Mouse (Mus musculus): ENCODE results near the gene Osbp. TPM values are rescaled to one million over a fixed set of nuclear protein-coding genes. Genes with fewer than 3 reads are reported as not detected.

Gene Osbp
- polyA plus RNA-seq, 1 experiment from 2014 or later, result 10.8 TPM

- Histone ChIP-seq H3K9me3 (ENCODE audit: control insufficient read depth, low read length) (no peaks in the 10 kb centered on the region), H3K4me2 (ENCODE audit: low read length) (peak overlapping the region; percentile 75), H3K27me3 (ENCODE audit: control insufficient read depth, insufficient read depth, low read length) (no peaks in the 10 kb centered on the region), H3K9ac (ENCODE audit: low read length) (peak overlapping the region; percentile 72), H3K27ac (replicated peaks in 1 of 2; ENCODE audit: control insufficient read depth in 1 of 2, insufficient read depth in 1 of 2, low read depth in 2 of 2, low read length in 2 of 2) (peak overlapping the region in 1 of 2 experiments; percentile 24; a peak in 2 of 4 replicates), H3K4me3 (ENCODE audit: control insufficient read depth in 1 of 2, insufficient read depth in 1 of 2, low read depth in 1 of 2, low read length in 2 of 2) (peak overlapping the region; percentile 57 to 63), H3K36me3 (ENCODE audit: control insufficient read depth, insufficient read depth, low read length) (no peaks in the 10 kb centered on the region), H3K4me1 (ENCODE audit: control insufficient read depth in 2 of 2, insufficient read depth in 2 of 2, low read length in 2 of 2) (0 out of 4 replicates have a peak, but pooled peaks cover 0 to 6% of the 10 kb centered on the region in 2 experiments)
- 2% methylated on average over 10 of the region's 10 CpGs for WGBS
- no peak for ATAC-seq (ENCODE audit: insufficient number of reproducible peaks, insufficient read depth, low FRiP score, low read depth)
These were observed 46.9 kb downstream of the Osbp start for GRCm38 (mm10) chr19:12012615-12013014.

- H3K27ac ChIP-seq (replicated peaks in 1 of 2; ENCODE audit: control insufficient read depth in 1 of 2, insufficient read depth in 1 of 2, low read depth in 2 of 2, low read length in 2 of 2), result peak overlapping the region; percentile 24 to 32; a peak in 1 of 4 replicates
- peak overlapping the region; percentile 72 for H3K9ac ChIP-seq (ENCODE audit: low read length)
- H3K9me3 ChIP-seq (ENCODE audit: control insufficient read depth, low read length), result no peaks in the 10 kb centered on the region
- no peak for ATAC-seq (ENCODE audit: insufficient number of reproducible peaks, insufficient read depth, low FRiP score, low read depth)
- H3K36me3 ChIP-seq (ENCODE audit: control insufficient read depth, insufficient read depth, low read length), result no peaks in the 10 kb centered on the region
- WGBS, result under 1% methylated on average over 12 of the region's 12 CpGs
- 0 out of 4 replicates have a peak, but pooled peaks cover 0 to 6% of the 10 kb centered on the region in 2 experiments for H3K4me1 ChIP-seq (ENCODE audit: control insufficient read depth in 2 of 2, insufficient read depth in 2 of 2, low read length in 2 of 2)
- H3K4me3 ChIP-seq (ENCODE audit: control insufficient read depth in 1 of 2, insufficient read depth in 1 of 2, low read depth in 1 of 2, low read length in 2 of 2), result peak overlapping the region; percentile 30 to 57
- H3K4me2 ChIP-seq (ENCODE audit: low read length), result peak overlapping the region; percentile 75
- H3K27me3 ChIP-seq (ENCODE audit: control insufficient read depth, insufficient read depth, low read length), result no peaks in the 10 kb centered on the region
These were observed 47.5 kb downstream of the Osbp start for GRCm38 (mm10) chr19:12013228-12013627.

- H3K9ac ChIP-seq (ENCODE audit: low read length), result no peak overlapping the region
- H3K9me3 ChIP-seq (ENCODE audit: control insufficient read depth, low read length), result no peaks in the 10 kb centered on the region
- no peak overlapping the region for H3K27ac ChIP-seq (replicated peaks in 1 of 2; ENCODE audit: control insufficient read depth in 1 of 2, insufficient read depth in 1 of 2, low read depth in 2 of 2, low read length in 2 of 2)
- H3K4me2 ChIP-seq (ENCODE audit: low read length), result no peak overlapping the region
- no peaks in the 10 kb centered on the region for H3K36me3 ChIP-seq (ENCODE audit: control insufficient read depth, insufficient read depth, low read length)
- no peaks in the 10 kb centered on the region for H3K4me1 ChIP-seq (ENCODE audit: control insufficient read depth in 2 of 2, insufficient read depth in 2 of 2, low read length in 2 of 2)
- ATAC-seq (ENCODE audit: insufficient number of reproducible peaks, insufficient read depth, low FRiP score, low read depth), result no peak
- H3K4me3 ChIP-seq (ENCODE audit: control insufficient read depth in 1 of 2, insufficient read depth in 1 of 2, low read depth in 1 of 2, low read length in 2 of 2), result no peak overlapping the region
- H3K27me3 ChIP-seq (ENCODE audit: control insufficient read depth, insufficient read depth, low read length), result no peaks in the 10 kb centered on the region
- whole genome bisulfite sequencing, result 67% methylated on average over 8 of the region's 8 CpGs
These were observed 50.0 kb downstream of the Osbp start for GRCm38 (mm10) chr19:12015708-12016107.

- Histone ChIP-seq H3K9me3 (ENCODE audit: control insufficient read depth, low read length) (no peaks in the 10 kb centered on the region), H3K9ac (ENCODE audit: low read length) (no peak overlapping the region), H3K4me2 (ENCODE audit: low read length) (no peak overlapping the region), H3K27ac (replicated peaks in 1 of 2; ENCODE audit: control insufficient read depth in 1 of 2, insufficient read depth in 1 of 2, low read depth in 2 of 2, low read length in 2 of 2) (no peak overlapping the region), H3K27me3 (ENCODE audit: control insufficient read depth, insufficient read depth, low read length) (no peaks in the 10 kb centered on the region), H3K36me3 (ENCODE audit: control insufficient read depth, insufficient read depth, low read length) (no peaks in the 10 kb centered on the region), H3K4me1 (ENCODE audit: control insufficient read depth in 2 of 2, insufficient read depth in 2 of 2, low read length in 2 of 2) (no peaks in the 10 kb centered on the region), H3K4me3 (ENCODE audit: control insufficient read depth in 1 of 2, insufficient read depth in 1 of 2, low read depth in 1 of 2, low read length in 2 of 2) (no peak overlapping the region)
- ATAC-seq (ENCODE audit: insufficient number of reproducible peaks, insufficient read depth, low FRiP score, low read depth), result no peak
- WGBS, result 85% methylated on average over 4 of the region's 4 CpGs
These were observed 50.5 kb downstream of the Osbp start for GRCm38 (mm10) chr19:12016192-12016591.

GRCm38 (mm10) chr19:12024149-12024548, 58.4 kb downstream of the Osbp start:
- H3K36me3 ChIP-seq (ENCODE audit: control insufficient read depth, insufficient read depth, low read length), result no peaks in the 10 kb centered on the region
- no peak for ATAC-seq (ENCODE audit: insufficient number of reproducible peaks, insufficient read depth, low FRiP score, low read depth)
- H3K9me3 ChIP-seq (ENCODE audit: control insufficient read depth, low read length), result no peaks in the 10 kb centered on the region
- no peak overlapping the region for H3K4me3 ChIP-seq (ENCODE audit: control insufficient read depth in 1 of 2, insufficient read depth in 1 of 2, low read depth in 1 of 2, low read length in 2 of 2)
- H3K27me3 ChIP-seq (ENCODE audit: control insufficient read depth, insufficient read depth, low read length), result no peaks in the 10 kb centered on the region
- H3K4me2 ChIP-seq (ENCODE audit: low read length), result no peak overlapping the region
- H3K4me1 ChIP-seq (ENCODE audit: control insufficient read depth in 2 of 2, insufficient read depth in 2 of 2, low read length in 2 of 2), result no peaks in the 10 kb centered on the region
- no peak overlapping the region for H3K27ac ChIP-seq (replicated peaks in 1 of 2; ENCODE audit: control insufficient read depth in 1 of 2, insufficient read depth in 1 of 2, low read depth in 2 of 2, low read length in 2 of 2)
- 86% methylated on average over 4 of the region's 4 CpGs for WGBS
- H3K9ac ChIP-seq (ENCODE audit: low read length), result no peak overlapping the region

GRCm38 (mm10) chr19:12025333-12025732, 59.6 kb downstream of the Osbp start:
- no peak for ATAC-seq (ENCODE audit: insufficient number of reproducible peaks, insufficient read depth, low FRiP score, low read depth)
- H3K4me3 ChIP-seq (ENCODE audit: control insufficient read depth in 1 of 2, insufficient read depth in 1 of 2, low read depth in 1 of 2, low read length in 2 of 2), result no peak overlapping the region
- no peak overlapping the region for H3K4me2 ChIP-seq (ENCODE audit: low read length)
- no peaks in the 10 kb centered on the region for H3K27me3 ChIP-seq (ENCODE audit: control insufficient read depth, insufficient read depth, low read length)
- WGBS, result 73% methylated on average over 3 of the region's 3 CpGs
- no peaks in the 10 kb centered on the region for H3K36me3 ChIP-seq (ENCODE audit: control insufficient read depth, insufficient read depth, low read length)
- no peaks in the 10 kb centered on the region for H3K4me1 ChIP-seq (ENCODE audit: control insufficient read depth in 2 of 2, insufficient read depth in 2 of 2, low read length in 2 of 2)
- no peaks in the 10 kb centered on the region for H3K9me3 ChIP-seq (ENCODE audit: control insufficient read depth, low read length)
- H3K9ac ChIP-seq (ENCODE audit: low read length), result no peak overlapping the region
- H3K27ac ChIP-seq (replicated peaks in 1 of 2; ENCODE audit: control insufficient read depth in 1 of 2, insufficient read depth in 1 of 2, low read depth in 2 of 2, low read length in 2 of 2), result no peak overlapping the region

- H3K9me3 ChIP-seq (ENCODE audit: control insufficient read depth, low read length), result no peaks in the 10 kb centered on the region
- no peaks in the 10 kb centered on the region for H3K36me3 ChIP-seq (ENCODE audit: control insufficient read depth, insufficient read depth, low read length)
- H3K4me2 ChIP-seq (ENCODE audit: low read length), result no peak overlapping the region
- H3K4me1 ChIP-seq (ENCODE audit: control insufficient read depth in 2 of 2, insufficient read depth in 2 of 2, low read length in 2 of 2), result no peaks in the 10 kb centered on the region
- no peak overlapping the region for H3K27ac ChIP-seq (replicated peaks in 1 of 2; ENCODE audit: control insufficient read depth in 1 of 2, insufficient read depth in 1 of 2, low read depth in 2 of 2, low read length in 2 of 2)
- H3K9ac ChIP-seq (ENCODE audit: low read length), result no peak overlapping the region
- H3K4me3 ChIP-seq (ENCODE audit: control insufficient read depth in 1 of 2, insufficient read depth in 1 of 2, low read depth in 1 of 2, low read length in 2 of 2), result no peak overlapping the region
- 28% methylated on average over 2 of the region's 2 CpGs for WGBS
- no peak for ATAC-seq (ENCODE audit: insufficient number of reproducible peaks, insufficient read depth, low FRiP score, low read depth)
- H3K27me3 ChIP-seq (ENCODE audit: control insufficient read depth, insufficient read depth, low read length), result no peaks in the 10 kb centered on the region
These were observed 60.9 kb downstream of the Osbp start for GRCm38 (mm10) chr19:12026606-12027005.

GRCm38 (mm10) chr19:12037727-12038126, 72.0 kb downstream of the Osbp start:
- ATAC-seq (ENCODE audit: insufficient number of reproducible peaks, insufficient read depth, low FRiP score, low read depth), result no peak
- Histone ChIP-seq H3K36me3 (ENCODE audit: control insufficient read depth, insufficient read depth, low read length) (no peaks in the 10 kb centered on the region), H3K4me3 (ENCODE audit: control insufficient read depth in 1 of 2, insufficient read depth in 1 of 2, low read depth in 1 of 2, low read length in 2 of 2) (no peak overlapping the region), H3K4me2 (ENCODE audit: low read length) (no peak overlapping the region), H3K27ac (replicated peaks in 1 of 2; ENCODE audit: control insufficient read depth in 1 of 2, insufficient read depth in 1 of 2, low read depth in 2 of 2, low read length in 2 of 2) (no peak overlapping the region), H3K9me3 (ENCODE audit: control insufficient read depth, low read length) (no peaks in the 10 kb centered on the region), H3K27me3 (ENCODE audit: control insufficient read depth, insufficient read depth, low read length) (no peaks in the 10 kb centered on the region), H3K9ac (ENCODE audit: low read length) (no peak overlapping the region), H3K4me1 (ENCODE audit: control insufficient read depth in 2 of 2, insufficient read depth in 2 of 2, low read length in 2 of 2) (no peaks in the 10 kb centered on the region)
